Mouse (Mus musculus) testis, adult 10 weeks (tissue): Measurements from ENCODE around the gene Mrps34. TPM values are rescaled to one million over a fixed set of nuclear protein-coding genes. Genes with fewer than 3 reads are reported as not detected.

Source experiments
- polyA plus RNA-seq: library from polyadenylated mRNA; stranded (reverse); fragments of 350-450 nt; fragmentation: Illumina TruSeq; extraction: RNeasy Lipid Tissue Mini Kit (QIAGEN cat#74804); gene quantifications from one replicate; pipeline ENCODE4 v1.2.3, GENCODE M21; 2014; ENCODE audit warnings: low read depth, low replicate concordance

The Mrps34 gene
- 0.64 TPM for polyA plus RNA-seq

GRCm38 (mm10) chr17:24894995-24895547 is at the start of gene Mrps34, which contains the start of gene Eme2:
TSS of gene Mrps34 (plus strand) at chr17:24895116.
TSS of gene Eme2 (minus strand) at chr17:24895087.

DNA sequence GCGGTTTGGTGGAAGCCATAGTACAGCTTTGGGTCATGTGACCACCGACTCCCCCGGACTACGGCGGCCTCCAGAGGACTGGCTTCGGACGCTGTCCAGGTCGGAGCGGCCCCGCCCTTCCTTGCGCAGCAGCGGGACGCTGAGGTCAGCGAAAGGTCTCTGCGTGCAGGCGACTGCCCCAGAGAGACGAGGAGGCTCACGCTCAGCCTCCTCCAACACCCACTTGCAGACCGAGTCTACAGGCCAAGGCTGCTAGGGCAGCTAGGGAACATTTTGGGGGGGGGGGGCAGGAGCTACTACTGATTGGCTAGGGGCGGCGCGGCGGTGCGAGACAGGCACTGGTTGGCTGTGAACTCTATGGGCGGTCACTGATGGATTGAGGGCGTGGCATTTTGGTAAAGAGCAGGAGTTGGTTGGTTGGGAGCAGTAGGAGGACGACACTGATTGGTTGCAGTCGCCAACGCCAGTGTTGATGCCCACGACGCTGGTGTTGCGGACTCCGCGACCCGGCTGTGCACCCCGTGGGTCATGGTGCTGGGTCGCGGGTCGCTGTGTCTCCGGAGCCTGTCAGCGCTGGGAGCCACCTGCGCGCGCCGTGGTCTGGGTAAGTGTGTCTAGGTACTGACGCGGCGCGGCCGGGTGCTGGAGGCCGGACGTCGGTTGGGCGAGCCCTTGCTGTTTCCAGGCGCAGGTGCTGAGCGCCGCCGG is 44.7 kb upstream of the Mrps34 start, which contains the start of gene Fahd1:
Gene Fahd1 (minus strand): TSS at position 300 of the 708 bp plus-strand sequence.

GRCm38 (mm10) chr17:24865776-24866175 is 29.1 kb upstream of the Mrps34 start, which contains the start of gene Igfals:
TSS of gene Igfals (plus strand) at chr17:24865997.

GRCm38 (mm10) chr17:24886134-24886931 is 8.6 kb upstream of the Mrps34 start, which contains the start of the genes Nubp2 and Spsb3:
TSS of gene Nubp2 (minus strand) at chr17:24886349.
TSS of gene Spsb3 (plus strand) at chr17:24886643.

DNA sequence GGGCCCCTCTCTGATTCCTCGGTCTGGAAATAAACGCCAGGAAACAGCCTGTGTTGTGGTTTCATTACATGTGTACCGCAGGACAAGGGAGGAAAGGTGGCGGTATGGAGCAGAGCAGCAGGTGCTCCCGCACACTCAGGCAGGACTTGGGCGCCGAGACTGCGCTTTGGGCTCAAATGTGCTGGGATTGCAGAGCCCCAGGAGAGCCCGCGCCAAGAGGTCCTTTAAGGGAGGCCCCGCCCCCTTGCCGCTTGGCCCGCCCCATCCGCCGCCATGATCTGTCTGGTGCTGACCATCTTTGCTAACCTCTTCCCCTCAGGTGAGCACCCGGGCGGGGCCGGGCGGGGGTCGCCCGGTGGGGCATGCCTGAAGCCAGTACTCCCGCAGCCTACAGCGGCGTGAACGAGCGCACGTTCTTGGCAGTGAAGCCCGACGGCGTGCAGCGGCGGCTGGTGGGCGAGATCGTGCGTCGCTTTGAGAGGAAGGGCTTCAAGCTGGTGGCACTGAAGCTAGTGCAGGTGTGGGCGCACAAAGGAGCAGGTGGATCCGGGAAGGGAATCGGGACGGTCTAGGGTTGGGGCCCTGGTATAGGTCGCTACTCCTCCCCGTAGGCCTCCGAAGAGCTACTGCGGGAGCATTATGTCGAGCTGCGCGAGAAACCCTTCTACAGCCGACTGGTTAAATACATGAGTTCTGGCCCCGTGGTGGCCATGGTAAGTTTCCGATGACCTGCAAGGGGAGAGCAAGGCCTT is 1.5 kb downstream of the Mrps34 start, which contains the start of gene Nme3:
Gene Nme3 (plus strand): TSS at position 260 of the 752 bp plus-strand sequence.

DNA sequence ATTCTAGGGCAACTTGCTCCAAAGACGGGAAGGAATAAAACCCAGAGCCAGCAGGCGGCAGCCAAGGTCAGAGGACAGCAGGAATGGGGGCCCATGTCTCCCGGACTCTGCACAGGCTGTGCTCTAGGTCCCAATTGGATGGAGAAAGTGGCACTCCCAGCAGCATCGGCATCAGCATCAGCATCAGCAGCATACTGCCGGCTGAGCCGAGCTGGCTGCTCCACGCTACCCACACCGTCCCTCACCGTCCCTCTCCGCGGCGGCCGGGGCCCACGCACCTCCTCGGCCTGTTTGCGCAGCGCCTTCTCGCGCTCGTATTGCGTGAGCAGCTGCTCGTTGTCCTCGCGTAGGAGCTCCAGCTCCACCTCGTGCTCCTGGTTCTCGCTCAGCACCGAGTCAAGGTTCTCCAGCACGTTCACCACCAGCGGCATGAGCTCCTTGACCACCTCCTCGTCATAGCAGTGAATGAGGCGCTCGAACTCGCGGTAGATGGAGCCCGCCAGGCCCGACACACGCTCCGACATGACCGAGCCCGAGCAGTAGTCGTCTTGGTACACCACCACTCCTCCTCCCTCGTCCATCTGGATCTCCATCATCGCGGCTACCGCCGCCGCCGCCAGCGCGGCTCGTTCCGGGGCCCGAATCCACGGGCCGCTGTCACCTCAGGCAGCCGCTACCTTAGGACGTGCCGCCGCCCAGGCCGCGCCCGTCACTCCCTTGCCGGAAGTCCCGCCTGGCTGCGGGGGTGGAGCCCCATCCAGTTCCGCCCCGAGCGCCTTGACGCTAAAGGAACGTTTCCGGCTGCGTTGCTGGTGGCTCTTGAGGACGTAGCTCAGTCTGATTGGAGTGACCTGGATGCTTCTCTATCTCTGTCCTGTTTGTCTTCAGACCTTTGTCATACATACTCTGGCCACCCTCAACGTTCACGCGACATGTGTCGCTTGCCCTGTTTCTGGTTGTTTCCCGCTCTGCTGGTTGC is 41.6 kb downstream of the Mrps34 start, which contains the start of gene Mapk8ip3:
Gene Mapk8ip3 (minus strand): TSS at position 719 of the 979 bp plus-strand sequence.

Other genes with a start within 250 kb of the Mrps34 start
- gene Slc9a3r2, start 244.8 kb upstream of the Mrps34 start, polyA plus RNA-seq, result 0.57 TPM
- gene Npw, start 236.7 kb upstream of the Mrps34 start, polyA plus RNA-seq, result not detected
- gene Zfp598, start 225.4 kb upstream of the Mrps34 start, polyA plus RNA-seq, result 1.4 TPM
- gene Syngr3, start 205.2 kb upstream of the Mrps34 start, polyA plus RNA-seq, result 0.11 TPM
- 29.2 TPM for gene Gfer, start 199.0 kb upstream of the Mrps34 start, polyA plus RNA-seq
- 12.7 TPM for gene Noxo1, start 198.9 kb upstream of the Mrps34 start, polyA plus RNA-seq
- gene Tbl3, start 187.5 kb upstream of the Mrps34 start, polyA plus RNA-seq, result 0.29 TPM
- gene Rnf151, start 177.1 kb upstream of the Mrps34 start, polyA plus RNA-seq, result 46.8 TPM
- 129 TPM for gene Rps2, start 177.0 kb upstream of the Mrps34 start, polyA plus RNA-seq
- 69.2 TPM for gene Ndufb10, start 170.6 kb upstream of the Mrps34 start, polyA plus RNA-seq
- not detected for gene Rpl3l, start 167.3 kb upstream of the Mrps34 start, polyA plus RNA-seq
- gene Msrb1, start 158.5 kb upstream of the Mrps34 start, polyA plus RNA-seq, result 1.1 TPM
- not detected for gene Hs3st6, start 142.1 kb upstream of the Mrps34 start, polyA plus RNA-seq
- gene Meiob, start 90.8 kb upstream of the Mrps34 start, polyA plus RNA-seq, result 67.9 TPM
- 93.5 TPM for gene Hagh, start 55.0 kb upstream of the Mrps34 start, polyA plus RNA-seq
- gene Fahd1, start 44.8 kb upstream of the Mrps34 start, polyA plus RNA-seq, result 25.4 TPM
- not detected for gene Igfals, start 29.1 kb upstream of the Mrps34 start, polyA plus RNA-seq
- 19.6 TPM for gene Nubp2, start 8.8 kb upstream of the Mrps34 start, polyA plus RNA-seq
- gene Spsb3, start 8.5 kb upstream of the Mrps34 start, polyA plus RNA-seq, result 1.6 TPM
- 1.9 TPM for gene Eme2, start within 50 bp of the Mrps34 start, polyA plus RNA-seq
- gene Nme3, start 1.4 kb downstream of the Mrps34 start, polyA plus RNA-seq, result 0.69 TPM
- 4.3 TPM for gene Mapk8ip3, start 41.9 kb downstream of the Mrps34 start, polyA plus RNA-seq
- 13.2 TPM for gene Jpt2, start 65.6 kb downstream of the Mrps34 start, polyA plus RNA-seq
- 13.1 TPM for gene Cramp1l, start 120.7 kb downstream of the Mrps34 start, polyA plus RNA-seq
- gene Ift140, start 121.0 kb downstream of the Mrps34 start, polyA plus RNA-seq, result 141 TPM
- 1.2 TPM for gene Tmem204, start 188.5 kb downstream of the Mrps34 start, polyA plus RNA-seq
- gene Telo2, start 220.9 kb downstream of the Mrps34 start, polyA plus RNA-seq, result 0.48 TPM
- not detected for gene Ptx4, start 225.6 kb downstream of the Mrps34 start, polyA plus RNA-seq
- 3.2 TPM for gene Clcn7, start 238.3 kb downstream of the Mrps34 start, polyA plus RNA-seq